Mouse (Mus musculus): ENCODE measurements around the gene Mpst.

- TF ChIP-seq POLR2A (IDR thresholded peaks at IDR 0.05; ENCODE audit: borderline replicate concordance, insufficient read depth, low read length) (no peak), CTCF (IDR thresholded peaks at IDR 0.05; ENCODE audit: borderline replicate concordance, insufficient read depth, low read depth, low read length) (no peak)
These were observed 3.8 kb upstream of the Mpst start for GRCm38 (mm10) chr15:78402423-78402822.

Measured in cerebellum, adult 2 months (tissue).